Mouse (Mus musculus) E14TG2a.4 (cell line): ENCODE results near the gene Slc4a3.

Experiments used
- CTCF ChIP-seq: conservative IDR thresholded peaks from 2 replicates; pipeline ENCODE4 v1.5.1; 2014; ENCODE audit warnings: low read length
- NANOG ChIP-seq: IDR thresholded peaks from 2 replicates; pipeline ENCODE4 v1.6.1; 2014; ENCODE audit warnings: borderline replicate concordance, low read length, mixed read lengths

DNA sequence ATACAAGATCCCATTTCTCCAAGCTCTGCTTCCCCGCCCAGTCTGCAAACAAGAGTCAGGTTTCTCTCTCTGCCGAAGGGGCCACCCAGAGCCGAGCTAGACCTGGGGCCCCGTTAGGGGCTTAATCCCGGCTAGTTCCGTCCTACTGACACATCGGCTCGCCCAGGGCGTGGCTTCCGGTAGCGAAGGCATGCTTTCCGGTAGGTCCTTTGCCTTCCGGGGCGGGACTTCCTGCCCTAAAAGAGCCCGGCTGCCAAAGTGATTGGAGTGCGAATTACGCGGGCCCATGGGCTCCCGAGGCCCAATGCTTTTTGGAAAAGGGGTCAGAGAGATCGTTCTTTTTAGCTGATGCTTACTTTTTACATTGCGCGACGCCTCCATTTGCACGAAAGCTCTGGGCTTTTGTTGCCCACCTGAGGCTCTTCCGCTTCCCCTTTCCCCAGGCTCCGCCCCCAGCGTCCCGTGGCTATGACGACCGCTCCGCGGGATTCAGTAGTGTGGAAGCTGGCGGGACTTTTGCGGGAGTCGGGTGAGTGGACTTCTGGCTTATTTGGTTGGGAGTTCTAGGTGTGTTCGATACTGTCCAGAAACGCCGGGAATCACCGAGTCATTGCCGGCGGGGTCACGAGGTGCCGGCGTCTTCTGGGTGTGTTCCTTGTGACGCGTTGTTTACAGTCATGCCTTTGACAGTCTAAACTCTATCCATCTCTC is 24.6 kb upstream of the Slc4a3 start, which contains the start of gene Stk11ip:
- TF ChIP-seq CTCF, result no peak
- TF ChIP-seq NANOG, result no peak
